Mouse (Mus musculus) cerebellum, adult 8-10 months (tissue): Measurements from ENCODE around the gene Gm47289.
A peak's percentile ranks its signal among the peaks of the same experiment; 100 is the strongest.

ENCODE experiments used
- DNase-seq: peaks from one replicate; pipeline ENCODE4 v3.0.0; 2022

Gm47289 gene

DNA sequence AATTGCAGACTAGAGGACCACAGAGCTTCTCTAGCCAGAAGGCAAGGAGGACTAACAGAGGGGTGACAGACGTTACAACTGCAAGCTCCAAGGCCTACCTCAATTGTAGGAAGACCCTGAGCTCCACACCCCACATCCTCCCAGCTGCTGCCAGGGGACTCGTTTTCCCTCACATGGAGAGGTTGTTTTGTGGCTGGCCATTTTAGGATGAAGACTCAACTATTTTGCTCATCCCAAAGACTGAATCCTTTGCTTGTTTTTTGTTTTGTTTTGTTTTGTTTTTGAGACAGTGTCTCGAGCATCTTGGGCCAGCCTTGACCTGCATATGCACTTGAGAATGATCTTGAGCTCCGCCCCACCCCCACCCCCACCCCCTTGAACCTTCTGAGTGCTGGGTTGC is at the start of gene Gm47289:
TSS of gene Gm47289 (plus strand) at position 301 of the 400 bp plus-strand sequence.
- DNase-seq = no peak

DNA sequence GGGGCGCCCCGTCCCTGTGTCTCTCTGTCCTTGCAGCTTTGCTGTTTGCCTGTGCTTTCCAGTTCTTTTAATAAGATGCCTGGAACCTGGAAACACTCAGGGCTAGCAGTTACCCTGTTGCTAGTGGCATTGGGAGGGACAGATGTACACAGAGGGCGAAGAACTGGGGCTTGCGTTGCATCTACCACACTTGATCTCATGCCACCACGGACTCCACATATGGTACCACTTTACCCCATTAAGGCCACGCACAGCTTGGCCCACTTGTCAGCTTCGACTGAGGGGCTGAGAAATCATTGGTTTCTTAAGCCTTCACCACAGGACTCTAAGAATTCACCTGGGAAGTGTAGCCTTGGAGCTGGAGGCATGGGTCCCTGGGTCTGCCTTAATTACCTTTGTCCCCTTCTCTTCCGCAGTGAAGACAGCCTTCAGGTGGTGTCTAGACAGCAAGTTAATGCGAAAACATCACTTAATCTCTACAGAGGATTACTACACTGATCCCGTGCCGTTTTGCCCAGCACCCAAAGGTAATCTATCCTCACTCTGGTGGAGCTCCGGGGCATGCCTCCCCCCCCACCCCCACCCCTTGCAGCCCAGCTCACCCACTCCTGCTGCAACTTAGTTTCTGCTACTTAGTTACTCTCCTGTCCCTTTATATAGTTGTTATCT is 49.1 kb upstream of the Gm47289 start:
- no peak for DNase-seq

DNA sequence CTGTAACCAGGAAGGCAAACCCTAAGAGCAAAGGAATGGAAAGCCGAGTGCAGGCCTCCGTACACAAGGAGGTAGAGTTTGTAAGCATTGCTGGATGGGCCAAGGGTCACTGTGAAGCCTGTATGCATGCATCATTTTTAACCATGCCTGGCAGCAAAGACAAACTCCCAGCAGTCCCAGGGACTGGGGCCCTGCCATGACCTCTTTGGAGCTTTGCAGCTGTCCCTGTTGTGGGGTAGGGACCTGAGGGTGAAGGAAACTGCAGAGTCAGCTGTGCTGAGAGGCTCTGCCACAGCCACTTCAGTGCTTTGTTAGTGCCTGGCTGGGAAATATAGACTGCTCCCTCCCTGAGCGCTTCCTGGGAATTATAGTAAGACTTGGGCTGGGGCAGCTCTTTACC is 48.3 kb upstream of the Gm47289 start:
- no peak for DNase-seq

DNA sequence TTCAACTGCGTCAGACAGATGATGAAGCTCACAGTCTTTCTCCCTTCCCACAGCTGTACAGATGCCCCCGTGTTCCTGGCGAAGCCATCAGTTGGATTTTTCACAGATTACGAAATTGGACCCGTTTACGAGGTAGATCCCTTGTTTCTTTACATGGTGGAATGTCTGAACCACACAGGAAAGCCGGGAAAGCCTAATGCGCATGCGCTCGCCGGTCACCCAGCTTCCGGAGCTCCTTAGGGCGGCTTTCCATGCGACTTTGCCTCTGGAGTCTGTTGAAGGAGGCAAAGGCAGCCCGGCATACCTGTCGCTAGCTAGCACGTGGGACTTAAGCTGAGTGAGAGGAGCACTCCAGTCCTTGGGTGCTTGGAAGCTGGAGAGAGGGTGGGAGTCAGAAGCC is 44.0 kb upstream of the Gm47289 start:
- no peak for DNase-seq

DNA sequence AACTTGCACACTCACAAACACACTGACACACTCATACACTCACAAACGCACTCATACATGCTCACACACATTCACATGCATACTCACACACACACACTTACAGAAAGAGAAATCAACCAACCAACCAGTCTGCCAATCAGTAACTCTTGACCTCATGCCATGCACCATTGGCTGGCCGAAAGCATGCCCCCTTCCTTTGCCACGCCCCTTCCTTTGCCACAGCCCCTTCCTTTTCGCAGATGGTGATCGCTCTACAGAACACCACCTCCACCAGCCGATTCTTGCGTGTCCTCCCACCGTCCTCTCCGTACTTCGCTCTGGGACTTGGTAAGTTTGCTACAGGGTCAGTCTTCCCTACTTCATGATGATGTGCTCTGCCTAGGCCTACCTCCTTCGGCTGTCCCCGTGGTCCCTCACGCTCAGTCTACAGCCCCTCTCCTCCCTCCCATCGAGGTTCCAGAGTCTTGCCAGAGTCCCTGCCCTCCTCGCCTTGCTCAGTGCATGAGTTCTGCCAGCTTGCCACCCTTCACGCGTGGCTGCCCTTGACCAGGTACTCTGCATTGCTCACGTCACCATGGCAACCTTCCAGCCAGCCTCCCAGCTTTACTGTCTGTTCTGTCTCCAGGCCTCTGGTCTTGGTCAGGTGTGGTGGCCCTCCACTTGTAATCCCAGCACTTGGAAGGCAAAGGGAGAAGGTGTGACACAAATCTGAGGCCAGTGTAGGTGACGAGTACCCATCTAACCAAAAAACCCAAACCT is 39.4 kb upstream of the Gm47289 start:
- DNase-seq = no peak

DNA sequence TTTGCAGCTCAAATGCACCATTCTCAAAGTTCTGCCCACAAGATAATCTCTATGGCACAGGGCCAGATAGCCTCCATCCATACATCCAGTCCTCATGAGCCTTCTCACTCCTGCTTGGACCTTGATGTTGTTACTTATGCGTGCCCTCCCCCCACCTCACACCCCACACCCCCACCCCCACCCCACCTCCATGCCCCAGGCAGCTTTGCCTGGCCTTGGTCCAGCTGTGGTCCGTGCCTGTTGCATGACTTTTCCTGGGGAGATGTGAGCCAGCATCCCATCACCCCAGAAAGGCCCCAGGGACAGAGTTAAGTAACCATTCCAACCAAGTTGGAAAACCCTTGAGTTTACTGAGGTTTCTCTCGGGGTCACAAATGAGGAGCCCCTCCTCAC is 38.8 kb upstream of the Gm47289 start:
- DNase-seq = no peak

DNA sequence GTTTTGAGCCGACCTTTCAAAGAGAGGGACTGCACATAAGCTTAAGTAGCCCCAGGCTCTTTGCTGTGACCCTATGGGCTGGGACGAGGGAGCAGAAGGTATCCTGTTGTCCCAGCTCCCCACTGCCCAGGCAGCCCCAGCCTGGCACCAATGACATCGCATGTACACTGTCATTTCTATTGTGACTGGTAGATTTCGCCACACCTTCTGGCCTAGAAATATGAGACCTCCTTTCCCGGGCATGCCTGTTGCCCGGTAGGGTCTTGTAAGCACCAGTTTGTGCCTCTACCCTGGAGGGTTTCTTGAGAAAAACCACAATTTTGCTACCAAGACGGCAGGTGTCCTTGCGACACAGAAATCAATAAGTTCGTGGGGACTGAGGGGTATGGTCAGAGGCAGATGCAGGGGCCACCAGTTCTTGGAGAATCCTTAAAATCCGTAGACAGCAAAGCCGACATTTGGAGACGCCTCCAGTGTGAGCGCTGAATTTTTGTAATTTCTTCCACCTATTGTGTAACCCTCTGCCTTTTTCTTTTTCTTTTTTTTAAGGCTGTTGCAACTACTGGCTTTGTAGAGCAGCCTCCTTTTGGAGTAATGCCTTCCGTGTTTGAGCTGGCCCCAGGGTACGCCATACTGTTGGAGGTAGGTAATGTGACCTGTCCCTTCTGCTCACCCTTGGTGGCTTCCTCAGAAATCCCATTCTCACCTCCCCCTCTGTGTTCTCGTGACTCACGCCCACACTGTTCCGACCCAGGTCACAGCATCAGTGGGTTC is 36.2 kb upstream of the Gm47289 start:
- DNase-seq = no peak

DNA sequence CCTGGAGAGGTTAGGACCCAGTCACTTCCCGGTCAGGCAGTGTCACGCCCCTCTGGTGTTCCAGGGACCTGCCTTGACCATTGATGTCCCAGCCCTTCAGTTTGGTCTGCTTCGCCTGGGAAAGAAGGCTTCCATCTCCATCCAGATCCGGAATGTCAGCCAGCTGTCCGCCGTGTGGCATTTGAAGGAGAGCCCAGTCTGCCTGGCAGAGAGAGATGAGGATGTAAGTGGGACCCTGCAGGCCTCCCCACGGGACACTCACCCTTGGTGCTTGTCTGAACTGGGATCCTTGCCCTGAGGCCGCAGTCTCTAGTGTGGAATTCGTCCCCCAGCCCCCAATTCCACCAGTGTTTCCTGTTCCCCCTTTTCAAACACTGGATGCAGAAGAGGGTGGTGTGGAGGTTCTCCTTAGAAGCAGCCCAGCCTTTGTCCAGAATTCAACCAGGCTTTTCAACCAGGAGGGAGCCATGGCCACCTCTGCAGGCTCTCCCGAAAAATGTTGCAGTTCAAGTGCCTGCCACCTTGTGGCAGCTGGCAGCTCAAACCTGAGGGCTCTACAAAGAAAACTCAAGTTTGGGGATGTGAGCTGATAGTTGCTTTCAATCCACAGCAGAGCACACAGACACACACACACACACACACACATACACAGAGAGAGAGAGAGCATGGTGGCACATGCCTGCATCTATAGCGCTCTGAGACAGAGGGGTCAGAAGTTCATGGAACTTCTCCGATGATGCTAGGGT is 30.4 kb upstream of the Gm47289 start:
- DNase-seq = no peak

DNA sequence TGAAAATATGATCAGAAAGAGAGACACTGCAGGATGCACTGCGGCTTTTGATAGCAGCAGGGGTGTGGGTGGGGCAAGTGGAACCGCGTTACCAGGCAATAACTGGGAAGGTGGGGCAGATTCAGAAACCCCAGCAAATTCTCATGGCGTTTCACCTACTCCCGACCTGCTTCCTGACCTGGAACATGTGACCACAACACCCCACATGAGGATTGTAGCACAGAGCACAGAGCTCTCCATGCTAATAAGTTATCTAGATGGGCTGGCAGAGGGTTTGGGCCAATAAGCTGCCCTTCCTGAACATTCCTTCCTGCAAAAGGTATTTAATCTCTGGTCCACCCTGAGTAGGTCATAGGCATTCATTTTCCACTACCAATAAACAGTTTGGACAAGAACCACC is 28.3 kb upstream of the Gm47289 start:
- no peak for DNase-seq

DNA sequence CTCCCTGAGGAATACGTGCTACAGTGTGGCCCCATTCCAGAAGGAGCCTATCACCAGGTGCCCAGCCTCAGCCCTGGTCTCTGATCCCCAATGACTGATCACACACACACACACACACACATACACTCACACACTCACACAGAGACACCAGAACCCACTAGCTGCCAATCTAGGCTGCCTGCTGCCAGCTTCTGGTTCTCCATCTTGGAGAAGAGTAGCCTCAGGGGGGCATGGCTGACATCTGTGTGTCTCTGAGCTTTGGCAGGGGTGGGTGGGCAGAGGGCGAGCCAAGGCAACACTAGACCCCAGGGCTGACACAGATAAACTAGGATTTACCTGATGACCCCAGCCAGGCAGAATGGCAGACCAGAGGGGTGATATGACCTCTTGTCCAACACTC is 20.1 kb upstream of the Gm47289 start:
- DNase-seq = no peak

DNA sequence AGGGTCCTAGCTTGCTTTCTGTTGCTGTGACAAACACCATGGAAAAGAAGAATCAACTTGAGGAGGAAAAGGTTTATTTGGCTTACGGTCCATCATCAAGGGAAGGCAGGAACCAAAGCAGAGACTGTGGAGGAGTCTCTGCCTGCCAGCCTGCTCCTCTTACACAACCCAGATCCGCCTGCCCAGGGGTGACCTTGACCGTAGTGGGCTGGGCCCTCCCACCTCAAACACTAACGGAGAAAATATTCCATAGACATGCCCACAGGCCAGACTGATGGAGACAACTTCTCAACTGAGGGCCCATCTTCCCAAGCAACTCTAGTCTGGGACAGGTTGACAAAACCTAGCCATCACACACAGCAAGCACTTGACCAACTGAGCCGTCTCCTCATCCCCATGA is 16.9 kb upstream of the Gm47289 start:
- no peak for DNase-seq

DNA sequence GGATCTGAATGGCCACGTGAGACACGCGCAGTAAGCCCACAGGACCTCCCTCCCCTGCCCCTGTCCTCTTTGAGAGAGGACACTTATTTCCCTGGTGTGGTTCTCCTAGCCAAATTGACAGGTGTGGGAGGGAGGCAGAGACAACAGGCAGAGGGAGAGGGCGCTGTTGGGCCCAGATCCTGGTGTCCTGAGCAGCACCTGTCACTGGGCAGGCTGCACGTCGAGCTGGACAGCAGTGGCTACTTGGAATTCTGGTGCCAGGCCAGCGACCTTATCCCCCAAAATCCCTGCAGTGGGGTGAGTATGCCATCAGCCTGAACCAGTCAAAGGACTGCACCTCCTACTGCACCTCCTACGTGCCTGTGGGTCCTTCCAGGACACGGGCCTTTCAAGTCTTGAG is 15.6 kb upstream of the Gm47289 start:
- DNase-seq = no peak

DNA sequence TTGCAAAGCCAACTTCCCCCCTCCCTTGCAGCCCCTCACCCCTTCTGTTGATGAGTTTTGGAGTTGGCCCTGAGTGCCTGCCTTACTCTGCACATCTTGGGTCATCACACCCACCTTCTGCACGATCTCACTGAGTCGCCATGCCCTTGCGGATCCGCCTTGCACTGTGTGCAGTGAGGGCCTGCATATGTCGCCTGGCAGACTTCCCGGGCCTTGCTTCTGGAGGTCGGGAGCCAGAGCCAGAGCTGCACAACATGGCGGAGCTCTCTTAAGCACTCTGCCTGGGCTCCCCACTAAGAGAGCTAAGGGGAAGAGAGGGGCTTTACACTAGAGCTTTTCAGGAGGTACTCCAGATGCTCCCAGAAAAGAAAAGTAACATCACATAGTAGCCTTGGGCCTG is 14.3 kb upstream of the Gm47289 start:
- no peak for DNase-seq

DNA sequence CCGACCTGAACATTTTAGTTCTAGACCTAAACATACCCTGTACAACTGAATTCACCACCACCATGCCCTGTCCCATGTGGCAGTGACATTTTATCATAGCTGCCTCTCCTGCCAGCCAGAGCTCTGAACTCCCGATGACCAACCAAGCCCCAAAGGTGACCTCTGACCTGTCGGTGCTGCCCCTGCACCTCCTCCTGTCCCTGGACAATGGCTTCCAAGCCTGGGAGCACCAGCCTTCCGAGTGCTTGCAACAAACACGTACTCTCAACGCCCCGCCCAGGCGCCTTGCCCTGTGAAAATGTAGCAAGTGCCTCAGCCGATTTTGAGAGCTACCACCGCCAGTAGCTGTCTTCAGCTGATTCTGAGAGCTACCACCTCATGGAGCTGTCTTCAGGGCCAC is 13.8 kb upstream of the Gm47289 start:
- no peak for DNase-seq

DNA sequence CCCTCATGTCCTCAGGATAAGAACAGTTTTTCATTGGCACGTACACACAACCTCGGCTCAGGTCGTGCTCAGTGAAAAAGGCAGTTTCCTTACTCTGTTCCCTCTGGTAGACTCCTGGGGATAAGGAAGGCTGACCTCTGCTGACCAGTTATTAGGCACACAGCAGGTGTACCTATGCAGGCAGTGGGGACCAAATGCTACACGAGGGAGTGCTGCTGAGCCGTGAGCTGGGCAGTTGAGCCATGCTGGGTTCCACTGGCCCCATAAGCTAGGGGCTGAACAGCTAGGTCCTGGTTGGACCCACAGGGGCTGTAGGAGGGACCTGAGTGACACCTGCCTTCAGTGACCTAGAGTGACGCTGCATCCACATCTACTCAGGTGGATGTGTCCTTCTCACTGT is 13.3 kb upstream of the Gm47289 start:
- DNase-seq = no peak

DNA sequence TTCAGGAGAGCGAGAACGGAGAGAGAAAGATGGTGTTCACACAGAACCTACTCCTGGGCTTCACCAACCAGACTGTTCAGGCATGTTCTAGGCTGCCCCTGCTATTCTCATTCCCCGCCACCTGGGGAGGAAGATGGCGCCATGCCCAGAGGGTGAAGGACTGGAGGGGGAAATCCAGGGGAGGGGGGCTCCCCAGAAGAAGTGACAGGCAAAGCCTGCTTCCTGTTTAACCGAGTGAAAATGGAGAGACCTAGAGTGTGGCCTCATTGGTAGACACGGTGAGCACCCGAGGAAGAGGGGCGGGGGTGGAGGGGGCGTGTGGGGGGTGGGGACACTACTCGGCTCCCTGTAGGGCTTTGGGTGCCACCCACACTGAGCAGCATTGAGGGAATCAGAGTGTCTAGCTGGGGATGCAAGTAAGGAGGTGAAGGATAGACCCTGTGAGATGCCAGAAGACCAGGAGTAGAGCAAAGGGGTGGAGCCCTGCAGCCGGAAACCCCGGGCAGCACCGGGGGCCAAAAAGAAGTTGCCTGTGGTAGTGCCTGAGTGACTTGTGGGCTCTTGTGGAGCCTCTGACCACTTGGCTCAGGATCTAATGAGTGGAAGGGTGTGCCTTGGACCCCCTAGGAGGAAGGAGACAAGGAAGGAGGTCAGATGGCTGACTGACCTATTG is 12.7 kb upstream of the Gm47289 start:
- no peak for DNase-seq

DNA sequence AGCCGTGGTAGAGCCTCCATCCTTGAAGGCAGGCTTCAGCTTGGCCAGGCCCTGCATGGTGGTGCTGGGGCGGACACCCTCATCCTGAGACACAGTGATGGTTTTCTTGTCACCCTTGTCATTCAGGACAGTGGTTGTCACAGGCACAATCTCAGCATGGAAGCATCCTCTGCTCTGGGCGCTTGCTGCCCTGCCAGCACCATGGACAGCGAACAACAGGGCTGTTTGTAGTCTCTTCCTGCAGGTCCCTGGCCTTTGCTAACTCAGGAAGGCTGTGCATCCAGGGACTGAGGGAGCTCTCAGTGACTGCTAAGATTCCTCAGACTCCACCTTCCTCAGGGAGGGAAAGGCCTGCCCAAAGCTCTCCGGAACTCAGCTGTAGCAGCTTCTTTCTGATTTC is 9.4 kb upstream of the Gm47289 start:
- DNase-seq = no peak

DNA sequence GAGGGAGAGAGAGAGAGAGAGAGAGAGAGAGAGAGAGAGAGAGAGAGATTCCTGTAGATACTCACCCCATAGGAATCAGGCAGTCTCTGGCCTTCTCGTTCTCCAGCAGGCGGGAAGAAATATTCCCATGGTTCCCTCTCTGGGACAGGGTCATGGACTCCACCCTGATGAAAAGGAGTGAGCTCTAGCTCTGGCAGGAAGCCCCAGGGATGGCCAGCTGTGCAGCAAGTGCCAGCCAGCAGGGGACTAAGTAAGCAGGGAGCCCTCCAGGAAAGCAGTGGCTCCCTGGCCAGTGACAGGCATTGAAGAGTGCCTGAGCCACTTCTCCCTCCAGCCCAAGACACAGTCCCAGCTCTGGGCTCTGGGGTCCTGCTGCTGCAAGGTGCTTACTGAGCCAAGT is 7.2 kb upstream of the Gm47289 start:
- no peak for DNase-seq

DNA sequence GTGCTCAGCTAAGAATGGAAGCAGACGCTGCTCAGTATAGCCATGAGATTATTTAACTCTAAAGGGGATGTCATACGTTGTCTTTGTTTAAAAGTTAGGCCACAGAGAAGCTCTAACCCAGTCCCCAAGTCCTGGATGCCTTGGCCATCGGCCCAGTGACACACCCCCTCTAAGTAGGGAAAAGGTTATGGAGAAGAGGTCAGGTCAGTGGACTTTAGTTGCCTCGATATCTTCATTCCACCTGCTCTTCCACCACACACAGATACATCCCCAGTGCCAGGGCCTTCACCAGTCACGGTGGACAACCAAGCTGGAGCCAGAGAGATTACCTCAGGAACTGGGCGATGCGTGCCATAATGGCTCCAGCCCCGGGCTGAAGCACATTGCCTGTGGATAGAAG is 3.5 kb upstream of the Gm47289 start:
- no peak for DNase-seq

DNA sequence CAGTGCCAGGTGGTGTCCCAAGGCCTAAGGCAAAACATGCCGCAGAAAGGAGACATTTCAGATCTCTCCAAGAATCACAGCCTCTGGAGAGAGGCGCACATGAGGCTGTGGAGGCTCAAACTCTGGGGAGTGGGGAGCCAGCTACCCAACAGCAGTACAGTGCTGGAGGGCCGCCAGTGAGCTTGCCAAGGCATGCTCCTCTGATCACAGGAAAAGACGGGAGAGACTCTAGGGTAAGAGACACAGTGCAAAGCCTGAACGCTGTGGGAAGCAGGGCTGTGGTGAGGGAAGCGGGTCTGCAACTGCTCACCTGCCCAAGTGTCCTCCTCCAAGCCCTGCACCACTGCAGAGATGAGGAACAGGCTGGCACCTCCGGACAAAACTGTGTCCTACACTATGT is 3.1 kb upstream of the Gm47289 start:
- DNase-seq = no peak

DNA sequence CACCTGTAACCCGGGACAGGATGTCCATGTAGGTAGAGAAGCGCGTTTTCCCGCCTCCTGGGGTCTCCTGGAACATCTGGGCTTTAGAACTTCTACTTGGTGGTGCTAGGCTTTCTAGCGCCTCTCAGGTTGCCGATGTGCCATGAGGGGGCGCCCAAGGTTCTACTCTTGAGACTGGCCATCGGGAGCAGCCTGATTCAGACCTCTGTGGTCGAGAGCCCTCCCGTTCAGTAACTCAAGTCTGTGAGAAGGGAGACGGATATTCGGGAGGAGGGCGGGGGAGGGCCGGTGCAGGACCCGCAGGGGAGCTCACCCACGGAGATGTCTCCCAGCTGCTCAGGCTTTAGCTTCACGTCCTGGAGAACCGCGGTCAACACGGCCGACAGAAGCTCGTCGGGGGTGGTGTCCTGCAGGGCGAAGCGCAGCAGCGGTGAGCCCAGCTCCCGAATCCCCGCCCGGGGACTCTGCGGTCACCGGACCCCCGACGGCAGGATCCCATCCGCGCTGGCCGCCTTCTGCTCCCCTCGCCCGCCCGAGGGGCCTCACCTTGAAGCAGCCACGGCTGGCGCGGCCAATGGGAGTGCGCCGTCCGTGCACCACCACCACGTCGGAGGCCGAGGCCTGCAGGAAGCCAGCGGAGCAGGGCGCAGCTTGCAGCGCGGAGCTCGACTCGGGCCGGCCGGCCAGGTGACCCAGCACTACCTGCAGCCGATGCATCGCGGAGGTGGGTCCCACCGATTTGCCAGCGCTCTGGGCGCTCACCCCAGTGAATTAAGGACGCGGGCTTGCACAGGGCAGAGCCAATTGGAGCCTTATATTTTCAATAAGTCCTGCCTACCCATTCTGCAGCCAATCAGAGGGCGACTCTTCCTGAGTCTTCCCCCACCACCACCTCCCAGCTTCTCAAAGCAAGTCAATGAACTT is 2.4 kb upstream of the Gm47289 start, which contains the start of gene Acaa1b:
TSS of gene Acaa1b (minus strand) at position 816 of the 924 bp plus-strand sequence.
- DNase-seq = peak; percentile 39

DNA sequence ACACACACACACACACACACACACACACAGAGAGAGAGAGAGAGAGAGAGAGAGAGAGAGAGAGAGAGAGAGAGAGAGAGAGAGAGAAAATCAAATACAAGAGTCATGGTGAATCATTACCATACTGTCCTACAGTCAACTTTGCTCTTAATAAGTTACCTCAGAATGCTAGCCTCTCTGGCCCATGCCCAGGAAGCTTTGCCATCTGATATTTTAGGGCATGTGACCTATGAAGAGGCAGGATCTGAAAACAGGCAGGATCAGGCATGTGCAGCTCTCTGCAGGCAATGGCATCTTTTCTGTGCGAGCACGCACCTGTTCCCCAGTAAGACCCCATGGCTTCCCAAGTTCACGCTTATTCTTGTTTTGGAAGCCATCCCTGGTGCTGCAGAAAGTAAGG is 1.7 kb downstream of the Gm47289 start:
- no peak for DNase-seq
